Mouse (Mus musculus) embryonic facial prominence, embryonic 11.5 days (tissue): Measurements from ENCODE around the gene Fbxo10. TPM values are rescaled to one million over a fixed set of nuclear protein-coding genes. Genes with fewer than 3 reads are reported as not detected.
"Not testable (repeated sequence)": the region's sequence is repeated elsewhere in the genome, so short reads cannot be mapped to it uniquely, and the experiment has no call there.

ENCODE experiments used
- ATAC-seq: fragments of 200-750 bp; cut with Nextera tagmentation; replicated peaks from 2 replicates; pipeline ENCODE4 v1.8.0; 2017; ENCODE audit warnings: low read depth; ENCODE audit not compliant: insufficient number of reproducible peaks, low FRiP score, low TSS enrichment
- DNase-seq: peaks from one replicate; pipeline ENCODE4 v3.0.0-alpha.2; 2015; ENCODE audit warnings: low spot score
- H3K27ac ChIP-seq: fragments of 300-500 bp; sonication (generic); replicated peaks from 2 replicates; pipeline ENCODE4 v1.5.1; 2014; ENCODE audit warnings: mild to moderate bottlenecking, low read depth, low read length, control low read depth
- H3K27me3 ChIP-seq: fragments of 300-500 bp; sonication (generic); 2 replicates; pipeline ENCODE4 v1.6.1; 2014; ENCODE audit warnings: mild to moderate bottlenecking, low read length, moderate library complexity, mixed read lengths; ENCODE audit not compliant: control insufficient read depth, insufficient read depth
- H3K36me3 ChIP-seq: fragments of 300-500 bp; sonication (generic); replicated peaks from 2 replicates; pipeline ENCODE4 v1.6.1; 2014; ENCODE audit warnings: low read depth, mild to moderate bottlenecking, low read length, moderate library complexity, mixed read lengths; ENCODE audit not compliant: control insufficient read depth, insufficient read depth
- H3K4me1 ChIP-seq: fragments of 300-500 bp; sonication (generic); 2 replicates; pipeline ENCODE4 v1.6.1; 2014; ENCODE audit warnings: low read length, mixed read lengths; ENCODE audit not compliant: control insufficient read depth, insufficient read depth
- H3K4me2 ChIP-seq: fragments of 300-500 bp; sonication (generic); 2 replicates; pipeline ENCODE4 v1.6.1; 2014; ENCODE audit warnings: low read depth, mild to moderate bottlenecking, control low read depth, low read length, moderate library complexity
- H3K4me3 ChIP-seq: fragments of 300-500 bp; sonication (generic); 2 replicates; pipeline ENCODE4 v1.5.1; 2014; ENCODE audit warnings: low read depth, low read length, control low read depth
- H3K9ac ChIP-seq: fragments of 300-500 bp; sonication (generic); replicated peaks from 2 replicates; pipeline ENCODE4 v1.6.1; 2014; ENCODE audit warnings: mild to moderate bottlenecking, control low read depth, low read length
- H3K9me3 ChIP-seq: fragments of 300-500 bp; sonication (generic); replicated peaks from 2 replicates; pipeline ENCODE4 v1.6.1; 2016; ENCODE audit warnings: mild to moderate bottlenecking, low read length, inconsistent platforms, mixed read lengths; ENCODE audit not compliant: control insufficient read depth
- WGBS: fragments of 180-500 bp; shearing (Covaris S2); extraction: QIAGEN DNeasy Blood & Tissue Kit; methylation state at CpG from one replicate; pipeline ENCODE4 v1.1.7; 2014; 5-methylcytosine and 5-hydroxymethylcytosine counted together
- polyA plus RNA-seq: library from polyadenylated mRNA; unstranded; fragments of >200 nt; fragmentation: Nextera tagmentation; extraction: Ambion mirVana; gene quantifications from 2 replicates; pipeline ENCODE4 v1.2.1, GENCODE M21; 2014

The Fbxo10 gene
- polyA plus RNA-seq, 1 experiment from 2014 or later = 6.5 TPM

DNA sequence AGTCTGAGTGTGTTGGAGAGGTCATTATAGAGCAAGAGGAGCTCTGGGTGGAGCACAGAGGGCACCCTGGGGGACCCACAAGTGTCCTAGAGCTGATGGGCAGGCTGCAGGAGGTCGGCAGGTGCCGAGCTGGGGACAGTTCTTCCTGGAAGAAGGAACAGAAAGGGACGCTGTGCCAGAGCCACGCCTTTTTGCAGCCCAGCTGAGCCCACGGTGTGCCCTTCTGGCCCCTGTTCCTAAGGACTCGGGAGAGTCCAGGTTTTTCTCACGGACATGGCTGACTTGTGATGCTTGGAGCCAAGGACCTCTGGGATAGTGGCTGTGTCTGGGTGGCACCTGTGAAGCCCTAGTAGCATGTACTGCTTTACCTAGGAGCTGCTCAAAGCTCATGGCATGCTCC, 43.6 kb downstream of the Fbxo10 start:
- ATAC-seq (no peak), DNase-seq (no peak)
- 89% methylated on average over 7 of the region's 7 CpGs for WGBS
- Histone ChIP-seq H3K27me3 (no peaks in the 10 kb centered on the region), H3K9me3 (no peaks in the 10 kb centered on the region), H3K4me3 (no peak overlapping the region), H3K9ac (no peak overlapping the region), H3K4me2 (no peak overlapping the region), H3K27ac (no peak overlapping the region), H3K4me1 (no peaks in the 10 kb centered on the region), H3K36me3 (0 out of 2 replicates have a peak, but pooled peaks cover 2% of the 10 kb centered on the region)

DNA sequence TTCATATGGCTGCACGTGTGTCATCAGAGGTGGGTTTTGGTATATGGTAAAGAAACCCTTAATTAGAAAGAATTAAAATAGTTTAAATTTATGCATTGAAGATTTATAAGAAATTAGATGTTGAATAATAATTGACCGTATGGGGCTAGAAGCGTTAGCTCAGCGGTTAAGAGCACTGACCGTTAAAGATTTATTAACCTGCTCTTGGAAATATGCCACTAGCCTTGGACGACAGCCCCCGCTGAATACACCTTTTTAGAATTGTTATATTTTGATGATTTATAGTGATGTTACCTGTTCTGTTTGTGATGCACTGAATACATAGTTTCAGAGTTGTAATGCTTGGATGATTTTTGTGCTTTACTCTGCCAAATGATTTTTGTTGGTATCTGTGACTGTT, 44.9 kb downstream of the Fbxo10 start:
- not testable (repeated sequence) for H3K36me3 ChIP-seq, DNase-seq, H3K4me3 ChIP-seq, H3K27me3 ChIP-seq, H3K9ac ChIP-seq, H3K9me3 ChIP-seq, H3K27ac ChIP-seq, H3K4me2 ChIP-seq, ATAC-seq, H3K4me1 ChIP-seq
- WGBS = 92% methylated on average over 7 of the region's 7 CpGs

DNA sequence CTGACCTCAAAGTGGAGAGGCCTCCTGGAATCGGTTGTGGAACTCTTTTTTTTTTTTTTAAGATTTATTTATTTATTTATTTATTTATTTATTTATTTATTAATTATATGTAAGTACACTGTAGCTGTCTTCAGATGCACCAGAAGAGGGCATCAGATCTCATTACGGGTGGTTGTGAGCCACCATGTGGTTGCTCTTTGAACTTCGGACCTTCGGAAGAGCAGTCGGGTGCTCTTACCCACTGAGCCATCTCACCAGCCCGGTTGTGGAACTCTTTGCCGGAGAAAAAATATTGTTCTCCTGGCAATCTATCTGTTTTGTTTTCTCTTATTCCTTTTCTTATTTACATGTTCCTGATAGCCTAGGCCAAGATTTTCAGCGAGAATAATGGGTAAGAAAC, 45.5 kb downstream of the Fbxo10 start:
- WGBS = 56% methylated on average over 8 of the region's 8 CpGs
- not testable (repeated sequence) for H3K9me3 ChIP-seq, DNase-seq, H3K27me3 ChIP-seq, H3K27ac ChIP-seq, ATAC-seq, H3K4me3 ChIP-seq, H3K9ac ChIP-seq, H3K4me1 ChIP-seq, H3K36me3 ChIP-seq, H3K4me2 ChIP-seq

DNA sequence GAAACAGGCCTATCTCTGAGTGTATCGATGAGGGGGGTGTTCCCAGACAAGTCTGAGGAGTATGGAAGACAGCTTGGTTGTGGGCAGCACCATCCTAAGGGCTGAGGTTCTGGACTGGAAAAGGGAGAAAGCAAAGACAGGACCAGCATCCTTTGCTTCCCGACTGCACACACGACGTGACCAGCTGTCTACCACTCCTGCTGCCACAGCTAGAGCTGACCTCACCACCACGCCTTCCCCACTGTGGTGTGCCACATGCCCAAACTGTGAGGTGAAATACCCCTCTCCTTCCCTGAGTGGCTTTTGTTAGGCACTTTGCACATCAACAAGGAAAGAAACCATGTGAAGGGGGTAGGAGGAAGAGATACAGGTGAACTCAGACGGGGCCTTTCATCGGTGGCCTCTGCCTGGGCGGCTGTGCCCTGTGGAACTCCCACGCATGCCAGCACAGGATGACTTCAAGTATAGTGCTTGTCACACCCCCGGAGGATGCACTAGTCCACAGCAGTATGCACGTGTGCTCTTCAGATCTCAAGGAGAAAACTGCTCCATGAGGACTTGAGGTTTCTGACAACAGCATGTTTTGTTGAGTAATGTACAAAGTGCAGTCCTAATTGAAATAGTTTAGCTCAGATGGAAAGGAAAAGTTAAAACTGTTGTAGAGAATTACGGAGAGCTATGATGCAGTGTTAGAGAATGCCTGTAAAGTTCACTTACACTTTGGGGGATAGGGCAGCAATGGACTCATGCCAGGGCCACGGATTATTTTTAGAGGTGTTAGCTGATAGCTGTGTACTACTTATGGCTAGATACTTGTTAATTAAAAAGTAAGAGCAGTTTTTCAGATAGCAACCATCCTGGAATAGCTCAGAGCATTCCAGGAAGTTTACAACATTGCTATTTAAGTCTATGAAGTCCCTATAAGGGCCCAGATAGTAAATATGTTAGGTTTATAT, 46.7 kb downstream of the Fbxo10 start:
- Histone ChIP-seq H3K4me2 (no peak overlapping the region), H3K9ac (no peak overlapping the region), H3K4me3 (no peak overlapping the region), H3K36me3 (peaks cover 2% of the 10 kb centered on the region; the same call in 1 of the 2 replicates), H3K4me1 (no peaks in the 10 kb centered on the region), H3K27me3 (no peaks in the 10 kb centered on the region), H3K9me3 (no peaks in the 10 kb centered on the region), H3K27ac (no peak overlapping the region)
- no peak for ATAC-seq
- 93% methylated on average over 13 of the region's 13 CpGs for WGBS
- no peak for DNase-seq

DNA sequence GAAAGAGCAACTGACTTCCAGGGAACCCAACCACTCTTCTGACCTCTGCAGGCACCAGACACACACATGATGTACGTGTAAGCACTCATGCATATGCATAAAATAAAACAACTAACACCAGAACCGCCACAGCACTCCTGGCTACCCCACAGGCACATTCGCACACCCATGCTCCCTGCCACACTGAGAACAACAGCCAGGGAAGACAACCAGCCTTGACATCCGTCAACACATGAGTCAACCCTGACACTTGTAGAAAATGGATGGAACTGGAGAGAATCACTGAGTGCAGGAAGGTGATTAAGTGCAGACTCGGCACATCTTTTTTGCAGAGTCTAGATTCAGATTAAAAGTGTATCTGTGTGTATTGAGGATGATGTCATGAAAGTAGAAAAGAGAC, 47.8 kb downstream of the Fbxo10 start:
- 83% methylated on average over 5 of the region's 5 CpGs for WGBS

DNA sequence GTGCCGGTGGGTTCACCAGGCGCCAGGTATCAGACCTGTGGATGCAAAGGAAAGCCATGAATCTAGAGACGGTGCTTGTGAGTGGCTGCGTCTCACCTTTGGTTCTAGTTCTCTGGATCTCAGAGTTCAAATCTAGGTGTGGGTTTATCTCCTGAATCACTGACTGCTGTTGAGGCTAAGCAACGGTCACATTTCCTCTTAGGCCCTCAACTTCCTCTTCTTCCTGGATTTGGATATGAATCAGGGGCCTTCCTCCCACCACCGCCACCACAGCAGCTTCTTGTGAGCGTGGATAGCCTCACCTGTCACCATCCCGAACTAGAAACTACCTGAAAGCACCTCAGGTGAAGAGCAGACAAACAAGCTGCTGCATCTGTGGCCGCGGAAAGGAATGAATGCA, 48.4 kb downstream of the Fbxo10 start:
- H3K9ac ChIP-seq = no peak overlapping the region
- DNase-seq (no peak), ATAC-seq (no peak)
- WGBS = 90% methylated on average over 10 of the region's 10 CpGs
- H3K9me3 ChIP-seq = no peaks in the 10 kb centered on the region
- no peaks in the 10 kb centered on the region for H3K4me1 ChIP-seq
- H3K27ac ChIP-seq = no peak overlapping the region
- H3K27me3 ChIP-seq = no peaks in the 10 kb centered on the region
- peaks cover 2% of the 10 kb centered on the region; the same call in 1 of the 2 replicates for H3K36me3 ChIP-seq
- no peak overlapping the region for H3K4me3 ChIP-seq
- no peak overlapping the region for H3K4me2 ChIP-seq

More for the DNA sequence above, 47.8 kb downstream of the Fbxo10 start:
- Histone ChIP-seq H3K36me3 (peaks cover 2% of the 10 kb centered on the region; the same call in 1 of the 2 replicates), H3K4me1 (no peaks in the 10 kb centered on the region), H3K27ac (no peak overlapping the region), H3K4me3 (no peak overlapping the region), H3K9ac (no peak overlapping the region), H3K9me3 (no peaks in the 10 kb centered on the region), H3K27me3 (no peaks in the 10 kb centered on the region), H3K4me2 (no peak overlapping the region)
- DNase-seq = no peak
- ATAC-seq = no peak

DNA sequence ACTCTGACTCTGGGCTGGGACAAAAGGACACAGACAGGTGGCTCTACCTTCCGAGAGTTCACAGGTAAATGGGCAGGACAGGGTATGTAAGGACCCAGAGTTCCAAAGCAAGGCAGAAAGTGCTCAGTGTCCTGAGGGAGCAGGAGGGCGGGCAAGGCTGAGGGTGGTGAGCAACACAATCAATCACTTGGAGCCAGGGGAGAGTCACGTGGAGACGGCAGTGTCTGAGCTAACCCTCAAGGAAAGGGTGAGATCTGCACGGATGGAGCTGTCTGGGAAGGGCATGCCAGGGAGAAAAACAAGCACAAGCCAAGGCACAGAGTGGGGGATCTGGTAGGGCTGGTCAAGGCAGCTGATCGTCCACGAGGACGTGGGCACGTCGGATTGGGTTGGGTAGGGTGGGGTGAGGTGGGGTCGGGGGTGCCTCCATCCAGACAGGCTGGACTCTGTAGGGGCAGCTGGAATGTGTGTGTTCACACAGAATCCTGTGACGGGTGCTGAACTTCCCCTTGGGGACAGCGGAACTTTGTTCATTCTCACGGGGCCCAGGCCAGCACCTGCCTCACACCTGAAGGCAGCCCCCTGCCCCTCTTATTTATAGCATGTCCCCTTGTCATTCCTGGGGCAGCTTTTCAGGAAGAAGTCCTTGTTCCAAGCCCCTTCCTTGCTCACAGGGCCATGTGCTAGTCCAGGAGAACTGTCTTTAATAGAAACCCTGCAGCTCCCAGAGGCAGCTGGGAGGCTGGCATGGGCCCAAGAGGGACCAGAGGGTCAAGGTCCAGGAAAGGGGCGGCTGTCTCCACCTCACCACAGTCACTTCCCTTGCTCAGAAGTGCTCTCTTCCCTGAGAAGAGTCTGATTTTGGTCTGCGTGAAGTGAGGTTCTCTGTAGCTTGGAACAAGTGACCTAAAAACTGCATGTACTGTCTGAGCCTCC, 49.4 kb downstream of the Fbxo10 start:
- Histone ChIP-seq H3K4me3 (no peak overlapping the region), H3K9ac (no peak overlapping the region), H3K4me1 (no peaks in the 10 kb centered on the region), H3K36me3 (no peaks in the 10 kb centered on the region; the same call in 1 of the 2 replicates), H3K9me3 (no peaks in the 10 kb centered on the region), H3K27me3 (no peaks in the 10 kb centered on the region), H3K4me2 (no peak overlapping the region), H3K27ac (no peak overlapping the region)
- no peak for DNase-seq
- WGBS = 79% methylated on average over 16 of the region's 16 CpGs
- ATAC-seq = no peak
